Mouse (Mus musculus) testis, adult 2 months (tissue): ENCODE data around the gene Spr. TPM values are rescaled to one million over a fixed set of nuclear protein-coding genes. Genes with fewer than 3 reads are reported as not detected.
"Not testable (repeated sequence)": the region's sequence is repeated elsewhere in the genome, so short reads cannot be mapped to it uniquely, and the experiment has no call there.

ENCODE experiments used
- H3K27ac ChIP-seq: fragments of 200-500 bp; 2 replicates; pipeline ENCODE4 v1.5.1; 2012; ENCODE audit warnings: low read depth, low read length; ENCODE audit not compliant: control insufficient read depth, insufficient read depth
- H3K27me3 ChIP-seq: fragments of 200-500 bp; 2 replicates; pipeline ENCODE4 v1.6.1; 2012; ENCODE audit warnings: mild to moderate bottlenecking, low read length, moderate library complexity; ENCODE audit not compliant: control insufficient read depth, insufficient read depth
- H3K36me3 ChIP-seq: fragments of 200-500 bp; 2 replicates; pipeline ENCODE4 v1.6.1; 2012; ENCODE audit warnings: mild to moderate bottlenecking, low read length; ENCODE audit not compliant: control insufficient read depth, insufficient read depth
- H3K4me1 ChIP-seq: fragments of 200-500 bp; 2 replicates; pipeline ENCODE4 v1.6.1; 2012; ENCODE audit warnings: low read length; ENCODE audit not compliant: control insufficient read depth, insufficient read depth
- H3K4me3 ChIP-seq: fragments of 200-500 bp; 2 replicates; pipeline ENCODE4 v1.5.1; 2012; ENCODE audit warnings: low read depth, mild to moderate bottlenecking, low read length, moderate library complexity, mixed read lengths; ENCODE audit not compliant: control insufficient read depth
- CTCF ChIP-seq: fragments of 200-500 bp; IDR thresholded peaks from 2 replicates; pipeline ENCODE4 v1.5.1; 2012; ENCODE audit warnings: low read depth, mild to moderate bottlenecking, inconsistent platforms, low read length, moderate library complexity; ENCODE audit not compliant: control insufficient read depth, insufficient read depth, insufficient replicate concordance
- POLR2A ChIP-seq: fragments of 200-500 bp; IDR thresholded peaks from 2 replicates; pipeline ENCODE4 v1.6.1; 2012; ENCODE audit warnings: low read depth, mild to moderate bottlenecking, inconsistent platforms, low read length, moderate library complexity; ENCODE audit not compliant: control insufficient read depth
- polyA plus RNA-seq: library from polyadenylated mRNA; depleted of rRNA; stranded (reverse); fragments of >200 nt; gene quantifications from 2 replicates; pipeline ENCODE4 v1.2.3, GENCODE M21; 2012

Spr gene
- polyA plus RNA-seq, 1 experiment = 2.3 TPM

DNA sequence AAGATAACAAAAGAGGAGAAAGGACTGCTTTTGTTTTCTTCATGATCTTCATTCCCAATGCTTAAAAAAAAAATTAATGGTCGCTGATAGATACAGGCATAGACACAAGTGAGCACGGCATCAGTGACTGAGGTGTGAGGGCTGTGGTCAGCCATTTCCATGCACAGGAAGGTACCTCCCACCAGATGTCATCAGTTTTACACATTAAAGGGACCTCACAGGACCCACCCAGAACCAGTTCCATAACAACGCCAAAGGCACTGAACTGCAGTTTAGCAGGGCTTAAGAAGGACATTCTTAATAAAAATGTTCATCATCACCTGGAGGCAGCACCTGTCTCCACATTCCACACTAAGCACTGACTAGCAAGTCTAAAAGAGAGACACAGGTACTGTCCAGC lies 10.1 kb upstream of the Spr start:
- TF ChIP-seq POLR2A = no peak
- TF ChIP-seq CTCF = no peak
- H3K27me3 ChIP-seq = no peaks in the 10 kb centered on the region
- H3K36me3 ChIP-seq = no peaks in the 10 kb centered on the region
- no peak overlapping the region for H3K27ac ChIP-seq
- no peaks in the 10 kb centered on the region for H3K4me1 ChIP-seq
- no peak overlapping the region for H3K4me3 ChIP-seq

DNA sequence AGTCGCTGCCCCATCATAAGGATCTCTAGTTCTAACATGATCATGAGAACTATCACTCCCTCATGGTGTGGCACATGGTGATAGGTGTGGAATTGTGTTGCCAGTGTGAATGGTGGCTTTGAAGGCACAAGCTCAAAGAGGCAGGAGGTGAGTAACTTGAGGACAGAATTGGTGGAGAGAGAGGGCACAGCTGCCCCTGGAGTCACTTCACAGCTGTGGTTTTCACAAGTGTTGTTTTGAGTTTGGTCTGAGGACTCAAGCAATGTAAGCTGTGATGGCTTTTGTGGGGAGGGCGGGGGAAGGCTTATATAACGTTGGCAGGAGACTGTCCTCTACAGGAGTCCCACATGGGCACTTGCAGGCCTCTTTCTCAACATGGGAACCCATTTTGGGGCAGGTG lies 6.9 kb upstream of the Spr start:
- no peaks in the 10 kb centered on the region for H3K4me1 ChIP-seq
- H3K27ac ChIP-seq = no peak overlapping the region
- H3K27me3 ChIP-seq = no peaks in the 10 kb centered on the region
- TF ChIP-seq CTCF (no peak), POLR2A (no peak)
- no peak overlapping the region for H3K4me3 ChIP-seq
- H3K36me3 ChIP-seq = no peaks in the 10 kb centered on the region

DNA sequence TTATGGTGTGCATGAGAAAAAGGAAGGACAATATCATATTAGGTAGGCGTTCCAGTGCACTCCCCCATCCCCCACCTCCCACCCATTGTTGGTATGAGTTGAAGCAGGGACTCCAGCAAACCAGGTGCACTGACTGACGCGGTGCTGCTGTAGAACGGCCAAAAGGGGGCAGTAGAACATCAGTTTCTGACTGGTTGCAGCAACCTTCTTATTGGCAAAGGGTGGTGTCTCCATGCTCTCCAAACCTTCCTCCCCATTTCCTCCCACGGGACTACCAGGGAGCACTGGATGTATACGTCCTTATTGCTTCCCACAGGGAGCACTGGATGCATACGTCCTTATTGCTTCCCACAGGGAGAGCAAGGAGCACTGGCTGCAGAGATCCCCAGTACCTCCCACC lies 3.4 kb upstream of the Spr start:
- peak; percentile 46; the same call in 1 of the 2 replicates for TF ChIP-seq CTCF
- H3K36me3 ChIP-seq, H3K4me1 ChIP-seq, H3K27me3 ChIP-seq, H3K4me3 ChIP-seq, H3K27ac ChIP-seq: not testable (repeated sequence)

- H3K4me1 ChIP-seq = peaks cover 2% of the 10 kb centered on the region; the same call in 1 of the 2 replicates
- H3K27ac ChIP-seq = no peak overlapping the region
- TF ChIP-seq POLR2A (no peak), CTCF (no peak)
- no peaks in the 10 kb centered on the region for H3K36me3 ChIP-seq
- no peaks in the 10 kb centered on the region for H3K27me3 ChIP-seq
- no peak overlapping the region for H3K4me3 ChIP-seq
Measured at GRCm38 (mm10) chr6:85139534-85139933, 2.0 kb upstream of the Spr start.

DNA sequence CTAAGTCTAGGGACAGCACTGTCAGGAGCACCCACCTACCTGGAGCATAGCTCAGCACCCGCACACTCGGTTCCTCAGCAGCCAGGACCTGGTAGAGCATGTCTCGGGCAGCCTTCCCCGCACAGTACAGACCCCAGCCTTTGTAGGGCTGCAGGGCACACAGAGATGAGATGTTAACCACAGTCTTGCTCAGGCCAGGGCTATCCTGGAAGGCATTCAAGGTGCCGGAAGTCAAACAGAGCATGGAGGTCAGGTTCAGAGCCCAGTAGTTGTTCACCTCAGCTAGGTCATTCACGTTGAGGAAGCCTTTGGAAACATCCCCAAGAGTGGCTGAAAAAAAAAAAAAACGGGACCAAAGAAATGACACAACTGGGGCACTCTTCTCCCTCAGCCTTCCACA lies 782 bp downstream of the Spr start:
- H3K4me1 ChIP-seq, H3K27ac ChIP-seq, H3K27me3 ChIP-seq, H3K36me3 ChIP-seq, H3K4me3 ChIP-seq: not testable (repeated sequence)

GRCm38 (mm10) chr6:85132794-85133193 lies 4.8 kb downstream of the Spr start:
- H3K36me3 ChIP-seq, H3K27me3 ChIP-seq, H3K27ac ChIP-seq, H3K4me3 ChIP-seq, H3K4me1 ChIP-seq: not testable (repeated sequence)
- peak; percentile 16; the same call in 1 of the 2 replicates for TF ChIP-seq CTCF

DNA sequence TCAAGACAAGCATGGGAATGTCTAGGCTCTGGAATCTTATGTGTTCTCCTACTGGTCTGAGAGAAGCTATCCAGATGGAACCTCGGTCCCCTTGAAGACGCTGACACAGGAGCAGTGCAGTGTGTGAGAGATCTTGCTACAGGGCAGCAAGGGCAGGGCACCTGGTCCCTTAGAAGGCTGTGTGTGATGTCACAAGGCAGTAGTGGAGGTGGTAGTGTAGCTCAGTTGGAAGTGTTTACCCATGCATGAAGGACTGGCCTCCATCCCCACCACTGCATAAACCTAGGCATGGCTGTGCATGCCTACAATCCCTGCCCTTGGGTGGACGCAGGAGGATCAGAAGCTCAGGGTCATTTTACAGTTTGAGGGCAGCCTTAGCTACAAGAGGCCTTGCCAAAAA lies 5.3 kb downstream of the Spr start:
- not testable (repeated sequence) for H3K27me3 ChIP-seq, H3K27ac ChIP-seq, H3K4me3 ChIP-seq, H3K36me3 ChIP-seq, H3K4me1 ChIP-seq

DNA sequence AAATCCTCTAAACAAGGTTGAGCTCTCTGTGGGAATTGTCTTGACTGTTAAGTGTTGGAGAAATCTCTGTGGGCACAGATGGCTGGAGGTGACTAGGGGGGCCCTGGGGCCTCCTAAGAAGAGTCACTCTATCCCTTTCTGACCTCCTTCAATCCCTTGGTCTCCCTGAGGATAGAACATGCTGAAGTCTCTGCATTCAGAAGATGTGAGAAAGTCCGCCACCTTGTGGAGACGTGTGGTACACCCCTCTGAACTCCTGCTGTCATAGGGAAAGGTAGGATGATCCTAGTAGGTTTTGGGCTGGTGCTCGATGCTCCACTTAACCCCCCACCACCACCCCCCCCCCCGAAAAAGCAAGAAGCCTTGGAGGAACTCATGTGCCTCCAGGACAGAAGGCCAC lies 5.9 kb downstream of the Spr start:
- Histone ChIP-seq H3K36me3 (no peaks in the 10 kb centered on the region), H3K4me1 (peaks cover 6% of the 10 kb centered on the region), H3K27me3 (no peaks in the 10 kb centered on the region), H3K27ac (no peak overlapping the region), H3K4me3 (no peak overlapping the region)
- TF ChIP-seq POLR2A = no peak
- TF ChIP-seq CTCF = peak; percentile 33; the same call in 1 of the 2 replicates
